Mouse (Mus musculus) thymus, postnatal 0 days (tissue): ENCODE data around the gene Gm21863. TPM values are rescaled to one million over a fixed set of nuclear protein-coding genes. Genes with fewer than 3 reads are reported as not detected.
"Not testable (repeated sequence)": the region's sequence is repeated elsewhere in the genome, so short reads cannot be mapped to it uniquely, and the experiment has no call there.

Experiments used
- DNase-seq: peaks from one replicate; pipeline ENCODE4 v3.0.0-alpha.2; 2015; ENCODE audit warnings: low spot score
- polyA plus RNA-seq: library from polyadenylated mRNA; unstranded; fragments of >200 nt; fragmentation: Nextera tagmentation; extraction: Ambion mirVana; gene quantifications from 2 replicates; pipeline ENCODE4 v1.2.1, GENCODE M21; 2015

Gene Gm21863
- polyA plus RNA-seq: not detected in 2 replicates

DNA sequence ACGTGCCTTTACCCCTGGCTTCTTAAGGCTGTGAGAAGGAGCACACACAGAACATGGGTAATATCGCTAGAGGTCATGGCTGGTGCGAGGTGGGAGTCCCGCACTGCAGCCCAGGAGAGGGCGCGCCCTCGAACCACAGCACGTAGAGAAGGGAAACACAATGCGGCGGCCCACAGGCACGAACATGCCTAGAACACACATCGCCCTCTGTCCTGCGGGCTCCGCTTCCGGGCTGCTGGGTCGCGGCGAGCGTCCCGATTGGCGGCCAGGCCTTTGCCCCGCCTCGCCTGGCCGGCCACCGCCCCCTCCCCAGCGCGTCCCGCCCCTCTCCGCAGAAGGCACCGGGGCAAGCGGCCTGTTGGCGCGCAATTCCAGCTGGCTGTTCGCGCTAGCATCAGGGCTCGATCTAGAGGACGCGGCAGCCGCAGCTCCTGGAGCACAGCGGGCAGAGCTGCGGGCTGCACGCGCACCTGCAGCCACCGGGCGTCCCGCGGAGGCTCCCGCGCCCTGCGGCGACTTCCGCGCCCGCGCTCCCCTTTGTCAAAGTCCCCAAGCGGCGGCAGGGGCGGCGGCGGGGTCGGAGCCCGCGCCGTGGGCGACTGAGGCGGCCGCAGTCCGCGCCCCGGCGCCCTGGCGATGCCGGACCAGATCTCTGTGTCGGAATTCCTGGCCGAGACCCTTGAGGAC, at the start of gene Gm21863:
Gene Gm21863, plus strand, starts transcription at position 637 of the 687 bp plus-strand sequence.
- DNase-seq: not testable (repeated sequence)

DNA sequence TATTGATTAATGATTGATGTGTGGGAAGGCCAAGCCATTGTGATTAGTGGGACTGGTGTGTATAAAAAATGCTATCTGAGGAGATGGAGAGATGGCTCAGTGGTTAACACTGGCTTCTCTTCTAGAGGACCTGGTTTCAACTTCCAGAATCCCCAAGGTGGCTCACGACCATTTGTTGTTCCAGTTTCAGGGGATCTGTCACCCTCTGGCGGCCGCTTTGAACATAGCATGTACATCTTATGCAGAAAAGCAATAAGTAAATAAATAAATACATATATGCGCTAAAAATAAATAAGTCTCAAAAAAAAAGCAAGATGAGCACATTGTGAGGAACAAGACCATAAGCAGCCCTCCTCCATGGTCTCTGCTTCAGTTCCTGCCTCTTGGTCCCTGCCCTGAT, 26.3 kb upstream of the Gm21863 start:
- DNase-seq: not testable (repeated sequence)
